Mouse (Mus musculus) liver, postnatal 0 days (tissue): ENCODE results near the gene Rsph9. TPM values are rescaled to one million over a fixed set of nuclear protein-coding genes. Genes with fewer than 3 reads are reported as not detected.

ENCODE experiments used
- ATAC-seq: fragments of 200-750 bp; cut with Nextera tagmentation; 2 replicates; pipeline ENCODE4 v1.8.0; 2017; ENCODE audit warnings: mild to moderate bottlenecking, moderate library complexity
- DNase-seq: peaks from one replicate; pipeline ENCODE4 v3.0.0-alpha.2; 2016
- H3K27ac ChIP-seq: fragments of 300-500 bp; sonication (generic); 2 replicates; pipeline ENCODE4 v1.5.1; 2014; ENCODE audit warnings: antibody characterized with exemption, moderate library complexity, mild to moderate bottlenecking, low read depth
- H3K27me3 ChIP-seq: fragments of 300-500 bp; sonication (generic); 2 replicates; pipeline ENCODE4 v1.6.1; 2014; ENCODE audit warnings: low read length, control low read depth, mixed read lengths; ENCODE audit not compliant: insufficient read depth
- H3K36me3 ChIP-seq: fragments of 300-500 bp; sonication (generic); replicated peaks from 2 replicates; pipeline ENCODE4 v1.6.1; 2014; ENCODE audit warnings: mild to moderate bottlenecking, control low read depth, low read length, moderate library complexity, mixed read lengths; ENCODE audit not compliant: insufficient read depth
- H3K4me1 ChIP-seq: fragments of 300-500 bp; sonication (generic); 2 replicates; pipeline ENCODE4 v1.6.1; 2014; ENCODE audit warnings: antibody characterized with exemption, mild to moderate bottlenecking, control low read depth; ENCODE audit not compliant: insufficient read depth
- H3K4me2 ChIP-seq: fragments of 300-500 bp; sonication (generic); 2 replicates; pipeline ENCODE4 v1.6.1; 2014; ENCODE audit warnings: low read depth, mild to moderate bottlenecking, low read length, moderate library complexity, mixed read lengths
- H3K4me3 ChIP-seq: fragments of 300-500 bp; sonication (generic); 2 replicates; pipeline ENCODE4 v1.5.1; 2014; ENCODE audit warnings: low read depth, low read length
- H3K9ac ChIP-seq: fragments of 300-500 bp; sonication (generic); replicated peaks from 2 replicates; pipeline ENCODE4 v1.6.1; 2014; ENCODE audit warnings: mild to moderate bottlenecking, moderate library complexity
- H3K9me3 ChIP-seq: fragments of 300-500 bp; sonication (generic); 2 replicates; pipeline ENCODE4 v1.6.1; 2016; ENCODE audit warnings: mild to moderate bottlenecking, control low read depth, low read length, mixed read lengths
- CTCF ChIP-seq: sonication (generic); IDR thresholded peaks from 2 replicates; pipeline ENCODE4 v1.5.1; 2016; ENCODE audit warnings: antibody characterized with exemption, low read depth
- EP300 ChIP-seq: IDR thresholded peaks from 2 replicates; pipeline ENCODE4 v1.6.1; 2016; ENCODE audit warnings: antibody characterized with exemption, low read depth, mild to moderate bottlenecking
- WGBS: fragments of 180-500 bp; shearing (Covaris S2); extraction: QIAGEN DNeasy Blood & Tissue Kit; methylation state at CpG from one replicate; pipeline ENCODE4 v1.1.7; 2014; ENCODE audit not compliant: insufficient replicate concordance; 5-methylcytosine and 5-hydroxymethylcytosine counted together
- polyA plus RNA-seq: library from polyadenylated mRNA; unstranded; fragments of >200 nt; fragmentation: Nextera tagmentation; extraction: Ambion mirVana; gene quantifications from 2 replicates; pipeline ENCODE4 v1.2.1, GENCODE M21; 2015

Gene Rsph9
- polyA plus RNA-seq, 1 experiment from 2014 or later = 1.8 TPM

- no peak overlapping the region for H3K4me3 ChIP-seq
- no peaks in the 10 kb centered on the region for H3K9me3 ChIP-seq
- no peaks in the 10 kb centered on the region for H3K36me3 ChIP-seq
- no peaks in the 10 kb centered on the region for H3K27me3 ChIP-seq
- DNase-seq (peak; percentile 51), ATAC-seq (peak; percentile 14)
- H3K27ac ChIP-seq = peak overlapping the region; percentile 82
- 0 out of 2 replicates have a peak, but pooled peaks have one; percentile 3 for TF ChIP-seq CTCF
- no peak; the same call in 1 of the 2 replicates for TF ChIP-seq EP300
- peaks cover 39% of the 10 kb centered on the region for H3K4me1 ChIP-seq
- WGBS = 63% methylated on average over 5 of the region's 5 CpGs
- H3K4me2 ChIP-seq = peak overlapping the region; percentile 53
- H3K9ac ChIP-seq = 0 out of 2 replicates have a peak overlapping the region, but pooled peaks have one; percentile 12
These were observed 12.7 kb upstream of the Rsph9 start for GRCm38 (mm10) chr17:46156680-46157079.

GRCm38 (mm10) chr17:46154336-46154735 is 10.3 kb upstream of the Rsph9 start:
- Histone ChIP-seq H3K27me3 (no peaks in the 10 kb centered on the region), H3K4me1 (peaks cover 39% of the 10 kb centered on the region), H3K4me3 (no peak overlapping the region), H3K9me3 (no peaks in the 10 kb centered on the region), H3K4me2 (no peak overlapping the region), H3K36me3 (peaks cover 7% of the 10 kb centered on the region; the same call in 1 of the 2 replicates), H3K9ac (no peak overlapping the region), H3K27ac (no peak overlapping the region)
- TF ChIP-seq CTCF = no peak
- TF ChIP-seq EP300 = no peak
- no peak for ATAC-seq
- no peak for DNase-seq
- 74% methylated on average over 3 of the region's 3 CpGs for WGBS

GRCm38 (mm10) chr17:46152847-46153782 is 9.1 kb upstream of the Rsph9 start, which contains the start of gene Mad2l1bp:
Gene Mad2l1bp, minus strand, starts transcription at chr17:46153553.
- ATAC-seq = peak; percentile 87
- Histone ChIP-seq H3K36me3 (peaks cover 19% of the 10 kb centered on the region), H3K9me3 (no peaks in the 10 kb centered on the region), H3K27ac (peak within 1 kb of the TSS; percentile 79), H3K4me1 (peaks cover 30% of the 10 kb centered on the region), H3K27me3 (no peaks in the 10 kb centered on the region), H3K4me3 (peak within 1 kb of the TSS; percentile 75), H3K9ac (peak within 1 kb of the TSS; percentile 84), H3K4me2 (peak within 1 kb of the TSS; percentile 87)
- DNase-seq = peak; percentile 91
- 3% methylated on average over 32 of the region's 33 CpGs for WGBS
- TF ChIP-seq EP300 (peak; percentile 45; the same call in 1 of the 2 replicates), CTCF (no peak)

DNA sequence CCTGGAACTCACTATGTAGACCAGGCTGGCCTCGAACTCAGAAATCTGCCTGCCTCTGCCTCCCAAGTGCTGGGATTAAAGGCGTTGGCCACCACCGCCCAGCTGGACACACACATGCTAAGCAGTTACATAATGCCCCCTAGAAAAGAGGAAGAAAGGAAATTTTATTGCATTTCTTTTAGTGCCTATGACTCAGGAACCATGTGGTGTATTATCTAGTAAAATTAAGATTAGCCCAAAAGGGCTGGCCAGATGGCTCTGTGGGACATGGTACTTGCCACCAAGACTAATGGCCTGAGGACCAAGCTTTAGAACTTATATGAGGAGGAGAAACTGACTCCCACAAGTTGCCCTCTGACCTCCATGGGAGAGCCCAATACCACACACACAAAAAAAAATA is 4.1 kb downstream of the Rsph9 start:
- DNase-seq = no peak
- whole genome bisulfite sequencing = 71% methylated on average over 3 of the region's 3 CpGs
- no peak for TF ChIP-seq CTCF
- no peak for TF ChIP-seq EP300
- Histone ChIP-seq H3K9me3 (no peaks in the 10 kb centered on the region), H3K4me3 (no peak overlapping the region), H3K36me3 (no peaks in the 10 kb centered on the region), H3K4me1 (peaks cover 24% of the 10 kb centered on the region), H3K4me2 (no peak overlapping the region), H3K27ac (no peak overlapping the region), H3K9ac (no peak overlapping the region), H3K27me3 (no peaks in the 10 kb centered on the region)
- no peak for ATAC-seq

- peak overlapping the region; percentile 39; the same call in 1 of the 2 replicates for H3K27ac ChIP-seq
- ATAC-seq (peak; percentile 76), DNase-seq (peak; percentile 39)
These were observed 5.3 kb downstream of the Rsph9 start for GRCm38 (mm10) chr17:46138563-46139236.

GRCm38 (mm10) chr17:46132862-46133261 is 11.2 kb downstream of the Rsph9 start:
- no peaks in the 10 kb centered on the region for H3K27me3 ChIP-seq
- no peak overlapping the region for H3K4me2 ChIP-seq
- H3K36me3 ChIP-seq = peaks cover 17% of the 10 kb centered on the region
- WGBS = 46% methylated on average over 8 of the region's 8 CpGs
- H3K4me3 ChIP-seq = no peak overlapping the region
- no peak overlapping the region for H3K27ac ChIP-seq
- DNase-seq (no peak), ATAC-seq (peak; percentile 38; the same call in 1 of the 2 replicates)
- peaks cover 7% of the 10 kb centered on the region; the same call in 1 of the 2 replicates for H3K4me1 ChIP-seq
- H3K9me3 ChIP-seq = no peaks in the 10 kb centered on the region
- TF ChIP-seq CTCF (no peak), EP300 (no peak)
- H3K9ac ChIP-seq = no peak overlapping the region

More at GRCm38 (mm10) chr17:46138563-46139236, 5.3 kb downstream of the Rsph9 start:
- H3K4me3 ChIP-seq = no peak overlapping the region
- H3K4me2 ChIP-seq = no peak overlapping the region; the same call in 1 of the 2 replicates
- no peak overlapping the region; the same call in 1 of the 2 replicates for H3K9ac ChIP-seq
- no peaks in the 10 kb centered on the region for H3K36me3 ChIP-seq
- no peaks in the 10 kb centered on the region for H3K27me3 ChIP-seq
- H3K9me3 ChIP-seq = no peaks in the 10 kb centered on the region
- TF ChIP-seq EP300 = peak; percentile 70; the same call in 1 of the 2 replicates
- TF ChIP-seq CTCF = no peak
- 37% methylated on average over 8 of the region's 8 CpGs for WGBS
- H3K4me1 ChIP-seq = peaks cover 17% of the 10 kb centered on the region
